8 mouse cellular contexts compared by ENCODE assay signal in genomic region chr2:32167819-32168218, GRCm38 (mm10). TPM values are rescaled to one million over a fixed set of nuclear protein-coding genes. Genes with fewer than 3 reads are reported as not detected.
DNase-seq lines count a peak whose midpoint lies in the region; ATAC-seq lines count a peak whose summit lies in the region.

No protein-coding gene starts in this region.

- H3K36me3 ChIP-seq in hindbrain, embryonic 11.5 days (ENCODE audit: control insufficient read depth, insufficient read depth, low read length), result no peaks in the 10 kb centered on the region

- 8% methylated on average over 7 of the region's 7 CpGs for WGBS in hindbrain, embryonic 11.5 days

- peak; percentile 88 for DNase-seq in ES-CJ7 (ENCODE audit: low read depth, low spot score)
- DNase-seq in adrenal gland, postnatal 36 days, result peak; percentile 68 to 74
- peak; percentile 74 for DNase-seq in forelimb bud, embryonic 11.5 days (ENCODE audit: low read depth, low spot score)
- DNase-seq in hindbrain, embryonic 11.5 days (ENCODE audit: low spot score), result peak; percentile 69
- peak; percentile 67 to 69 for DNase-seq in left cerebral cortex, adult 18-20 months (ENCODE audit: low spot score in 2 of 2)
- peak; percentile 88 for DNase-seq in lung, postnatal 36 days
- peak; percentile 64 to 75 for DNase-seq in right cerebral cortex, adult 2 months (ENCODE audit: low spot score in 2 of 2)
- no peak for DNase-seq in testis, postnatal 14 days (ENCODE audit: low spot score)

- H3K27ac ChIP-seq in hindbrain, embryonic 11.5 days (ENCODE audit: low read depth, low read length), result peak overlapping the region; percentile 86

- H3K4me3 ChIP-seq in hindbrain, embryonic 11.5 days (ENCODE audit: low read depth, low read length), result peak overlapping the region; percentile 3; the same call in 1 of the 2 replicates

- H3K9ac ChIP-seq in hindbrain, embryonic 11.5 days (ENCODE audit: low read depth, low read length), result peak overlapping the region; percentile 37

- H3K9me3 ChIP-seq in hindbrain, embryonic 11.5 days (ENCODE audit: control insufficient read depth, low read length), result no peaks in the 10 kb centered on the region

- peaks cover 25% of the 10 kb centered on the region for H3K4me1 ChIP-seq in hindbrain, embryonic 11.5 days (replicated peaks; ENCODE audit: control insufficient read depth, insufficient read depth, low read length)

- H3K4me2 ChIP-seq in hindbrain, embryonic 11.5 days (replicated peaks; ENCODE audit: low read depth, low read length), result peak overlapping the region; percentile 21; the same call in 1 of the 2 replicates

- ATAC-seq in hindbrain, embryonic 11.5 days (ENCODE audit: low FRiP score), result peak; percentile 55

- no peaks in the 10 kb centered on the region for H3K27me3 ChIP-seq in hindbrain, embryonic 11.5 days (ENCODE audit: control insufficient read depth, insufficient read depth, low read length)

RNA-seq across cellular contexts. Expression of gene Prrc2b, which starts 16.9 kb away (rescaled TPM):
- total RNA-seq in adrenal gland, postnatal 36 days (2021), result 100 to 1,000 TPM in 1 of 2 experiments, 10 to 100 TPM in 1; 99.3 to 119 TPM
- polyA plus RNA-seq in hindbrain, embryonic 11.5 days (2014; fragmentation: Nextera tagmentation; extraction: Ambion mirVana), result 57.6 and 69.0 TPM in 2 replicates
- 100 to 1,000 TPM; 259 to 266 TPM for total RNA-seq in left cerebral cortex, adult 18-20 months (2021)
